Mouse (Mus musculus) MEL (cell line): ENCODE data around the gene Poln. TPM values are rescaled to one million over a fixed set of nuclear protein-coding genes. Genes with fewer than 3 reads are reported as not detected.

Experiments
- DNase-seq: peaks from one replicate; pipeline ENCODE4 v3.0.0; 2011; ENCODE audit warnings: low read depth, low spot score
- H3K27ac ChIP-seq: 2 replicates; pipeline ENCODE4 v1.5.1; 2012; ENCODE audit warnings: low read depth, mild to moderate bottlenecking, control low read depth, low read length, moderate library complexity; ENCODE audit not compliant: control insufficient read depth
- H3K27me3 ChIP-seq, 2 experiments: fragments of 150-350 bp in 1 of 2; sonication (generic) in 1 of 2; 2 replicates each; pipeline ENCODE4 v1.6.1; 2012; ENCODE audit warnings: low read length in 2 of 2, mild to moderate bottlenecking in 2 of 2, improper control_type of control experiment in 1 of 2, moderate library complexity in 1 of 2; ENCODE audit not compliant: insufficient read depth in 2 of 2, control insufficient read depth in 1 of 2
- H3K36me3 ChIP-seq, 2 experiments: 2 replicates each; pipeline ENCODE4 v1.6.1; 2012 to 2014; ENCODE audit warnings: low read length in 2 of 2, improper control_type of control experiment in 1 of 2, inconsistent platforms in 1 of 2, mild to moderate bottlenecking in 1 of 2; ENCODE audit not compliant: insufficient read depth in 2 of 2, control insufficient read depth in 1 of 2
- H3K4me1 ChIP-seq, 2 experiments: fragments of 150-350 bp in 1 of 2; sonication (generic) in 1 of 2; 2 replicates each; pipeline ENCODE4 v1.6.1; 2012; ENCODE audit warnings: low read length in 2 of 2, improper control_type of control experiment in 1 of 2, mild to moderate bottlenecking in 1 of 2; ENCODE audit not compliant: insufficient read depth in 2 of 2, control insufficient read depth in 1 of 2
- H3K4me3 ChIP-seq, 2 experiments: fragments of 150-350 bp in 1 of 2; sonication (generic) in 1 of 2; 2 replicates each; pipeline ENCODE4 v1.5.1; 2012; ENCODE audit warnings: low read depth in 2 of 2, low read length in 2 of 2, mild to moderate bottlenecking in 2 of 2, moderate library complexity in 2 of 2, control low read depth in 1 of 2, improper control_type of control experiment in 1 of 2; ENCODE audit not compliant: control insufficient read depth in 1 of 2, insufficient read depth in 1 of 2
- H3K79me2 ChIP-seq: 2 replicates; pipeline ENCODE4 v1.6.1; 2012; ENCODE audit warnings: mild to moderate bottlenecking, low read length, moderate library complexity; ENCODE audit not compliant: control insufficient read depth, poor library complexity, insufficient read depth
- H3K9ac ChIP-seq: 2 replicates; pipeline ENCODE4 v1.6.1; 2012; ENCODE audit warnings: low read depth, mild to moderate bottlenecking, control low read depth, low read length, moderate library complexity; ENCODE audit not compliant: control insufficient read depth, poor library complexity, severe bottlenecking
- H3K9me3 ChIP-seq: fragments of 150-350 bp; sonication (generic); replicated peaks from 2 replicates; pipeline ENCODE4 v1.6.1; 2012; ENCODE audit warnings: mild to moderate bottlenecking, low read length, improper control_type of control experiment, moderate library complexity; ENCODE audit not compliant: insufficient read depth
- CHD2 ChIP-seq: IDR thresholded peaks from 2 replicates; pipeline ENCODE4 v1.6.1; 2011; ENCODE audit warnings: low read length, improper control_type of control experiment
- CTCF ChIP-seq, 3 experiments: IDR thresholded peaks in 2 of 3; conservative IDR thresholded peaks in 1 of 3; 2 replicates each; pipeline ENCODE4 v1.5.1; 2011 to 2012; ENCODE audit warnings: low read length in 3 of 3, low read depth in 2 of 3, mild to moderate bottlenecking in 2 of 3, improper control_type of control experiment in 1 of 3, inconsistent platforms in 1 of 3, mixed read lengths in 1 of 3, moderate library complexity in 1 of 3; ENCODE audit not compliant: control insufficient read depth in 1 of 3, insufficient read depth in 1 of 3, poor library complexity in 1 of 3, severe bottlenecking in 1 of 3
- ETS1 ChIP-seq: IDR thresholded peaks from 2 replicates; pipeline ENCODE4 v1.6.1; 2012; ENCODE audit warnings: low read depth, mild to moderate bottlenecking, inconsistent platforms, low read length, improper control_type of control experiment, moderate library complexity
- MAFK ChIP-seq: IDR thresholded peaks from 2 replicates; pipeline ENCODE4 v1.6.1; 2011; ENCODE audit warnings: low read depth, mild to moderate bottlenecking, low read length, improper control_type of control experiment, borderline replicate concordance
- MAZ ChIP-seq: IDR thresholded peaks from 2 replicates; pipeline ENCODE4 v1.6.1; 2012; ENCODE audit warnings: low read depth, mild to moderate bottlenecking, inconsistent platforms, low read length, improper control_type of control experiment
- MXI1 ChIP-seq: IDR thresholded peaks from 2 replicates; pipeline ENCODE4 v1.6.1; 2011; ENCODE audit warnings: mild to moderate bottlenecking, low read depth, low read length, improper control_type of control experiment
- MYB ChIP-seq: IDR thresholded peaks from 2 replicates; pipeline ENCODE4 v1.6.1; 2011; ENCODE audit warnings: mild to moderate bottlenecking, low read depth, low read length, improper control_type of control experiment
- NRF1 ChIP-seq: IDR thresholded peaks from 2 replicates; pipeline ENCODE4 v1.6.1; 2014; ENCODE audit warnings: low read depth, mild to moderate bottlenecking, inconsistent platforms, low read length, improper control_type of control experiment, moderate library complexity; ENCODE audit not compliant: poor library complexity, insufficient read depth, severe bottlenecking
- POLR2AphosphoS2 ChIP-seq: IDR thresholded peaks from 2 replicates; pipeline ENCODE4 v1.6.1; 2011; ENCODE audit warnings: low read length, improper control_type of control experiment
- POLR2AphosphoS5 ChIP-seq: IDR thresholded peaks from 2 replicates; pipeline ENCODE4 v1.6.1; 2012; ENCODE audit warnings: low read depth, borderline replicate concordance, mild to moderate bottlenecking, inconsistent platforms, low read length, moderate library complexity, mixed read lengths
- RAD21 ChIP-seq: IDR thresholded peaks from 2 replicates; pipeline ENCODE4 v1.6.1; 2011; ENCODE audit warnings: mild to moderate bottlenecking, low read depth, low read length, improper control_type of control experiment
- SIN3A ChIP-seq: IDR thresholded peaks from 2 replicates; pipeline ENCODE4 v1.6.1; 2012; ENCODE audit warnings: low read length, improper control_type of control experiment, inconsistent platforms
- SMC3 ChIP-seq: IDR thresholded peaks from 2 replicates; pipeline ENCODE4 v1.6.1; 2011; ENCODE audit warnings: low read depth, low read length, improper control_type of control experiment
- TAL1 ChIP-seq: IDR thresholded peaks from 2 replicates; pipeline ENCODE4 v1.6.1; 2012; ENCODE audit warnings: mild to moderate bottlenecking, inconsistent platforms, low read length, moderate library complexity, mixed read lengths
- UBTF ChIP-seq: IDR thresholded peaks from 2 replicates; pipeline ENCODE4 v1.6.1; 2012; ENCODE audit warnings: low read depth, mild to moderate bottlenecking, inconsistent platforms, low read length, improper control_type of control experiment, moderate library complexity, borderline replicate concordance; ENCODE audit not compliant: insufficient read depth
- ZC3H11A ChIP-seq: IDR thresholded peaks from 2 replicates; pipeline ENCODE4 v1.6.1; 2012; ENCODE audit warnings: low read depth, mild to moderate bottlenecking, inconsistent platforms, low read length, improper control_type of control experiment
- ZNF384 ChIP-seq: IDR thresholded peaks from 2 replicates; pipeline ENCODE4 v1.6.1; 2012; ENCODE audit warnings: low read depth, mild to moderate bottlenecking, inconsistent platforms, low read length, improper control_type of control experiment
- polyA plus RNA-seq, 2 experiments: library from polyadenylated mRNA; stranded (reverse) in 1 of 2; unstranded in 1 of 2; fragments of >175 nt in 1 of 2; fragments of >200 nt in 1 of 2; gene quantifications; 2 replicates each; pipeline versions ENCODE4 v1.2.1 to v1.2.4; 2012; ENCODE audit warnings: low replicate concordance in 2 of 2, low read depth in 1 of 2; ENCODE audit not compliant: insufficient read length in 2 of 2, insufficient read depth in 1 of 2, missing spikeins in 1 of 2
- total RNA-seq: library from RNA; depleted of rRNA; stranded (reverse); fragments of 300-350 nt; gene quantifications from 2 replicates; pipeline ENCODE4 v1.2.3, GENCODE M21; 2012

Gene Poln
- total and polyA plus RNA-seq, 3 experiments = 0.50 to 1.0 TPM; not detected in 1

DNA sequence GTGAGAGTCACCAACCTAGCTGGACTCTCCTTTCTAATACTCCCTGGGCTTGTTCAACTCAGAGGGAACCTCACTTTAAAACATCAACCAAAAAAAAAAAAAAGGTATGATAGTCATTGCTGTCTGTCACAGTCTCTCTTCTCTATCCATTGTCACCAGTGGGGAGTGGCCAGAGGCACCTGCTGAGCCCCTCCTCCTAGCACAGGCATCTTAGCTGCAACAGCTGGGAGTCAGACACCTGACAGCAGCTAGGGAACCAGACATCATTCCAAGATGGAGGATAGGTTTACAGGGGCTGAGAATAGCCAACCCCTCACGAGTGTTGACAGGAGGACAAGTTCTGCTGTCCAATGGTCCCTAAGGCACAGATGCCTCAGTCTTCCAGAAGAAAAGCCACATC is 25.2 kb upstream of the Poln start:
- no peaks in the 10 kb centered on the region for H3K79me2 ChIP-seq
- no peak overlapping the region for H3K4me3 ChIP-seq
- H3K27me3 ChIP-seq = peaks cover 8 to 11% of the 10 kb centered on the region in 2 experiments
- no peaks in the 10 kb centered on the region for H3K9me3 ChIP-seq
- no peaks in the 10 kb centered on the region for H3K36me3 ChIP-seq
- no peak overlapping the region for H3K9ac ChIP-seq
- H3K4me1 ChIP-seq = no peaks in the 10 kb centered on the region
- TF ChIP-seq MAZ (no peak), POLR2AphosphoS5 (no peak), NRF1 (no peak), MXI1 (no peak), POLR2AphosphoS2 (no peak), RAD21 (no peak), MYB (no peak), SMC3 (no peak), CTCF (IDR thresholded peaks at IDR 0.05 in 2 of 3, conservative IDR thresholded peaks at IDR 0.05 in 1 of 3; ENCODE audit: control insufficient read depth in 1 of 3, insufficient read depth in 1 of 3, low read depth in 2 of 3, low read length in 3 of 3, poor library complexity in 1 of 3, severe bottlenecking in 1 of 3) (no peak), ETS1 (no peak), MAFK (no peak), ZNF384 (no peak), SIN3A (no peak)
- no peak overlapping the region for H3K27ac ChIP-seq
- DNase-seq = no peak

DNA sequence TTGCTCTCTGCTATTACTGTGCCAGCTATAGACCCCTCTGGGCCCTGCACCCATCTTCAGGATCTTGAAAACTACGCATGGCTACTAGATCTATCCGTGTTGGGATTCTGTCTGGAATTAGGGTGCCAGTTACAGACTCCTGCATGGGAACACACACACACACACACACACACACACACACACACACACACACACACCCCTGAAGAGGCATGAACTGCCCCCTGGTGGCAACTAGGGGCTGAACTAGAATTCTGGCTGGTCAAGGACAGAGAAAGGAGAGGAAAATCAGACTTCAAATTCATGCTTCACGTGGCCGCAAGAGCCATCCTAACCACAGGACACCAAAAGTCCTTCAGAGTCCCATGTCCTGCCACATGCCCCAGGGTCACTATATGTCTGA is 22.6 kb upstream of the Poln start:
- TF ChIP-seq ZNF384 (no peak), MAZ (no peak), CHD2 (no peak), UBTF (no peak), SMC3 (peak; percentile 87), TAL1 (no peak), ZC3H11A (peak; percentile 54), RAD21 (peak; percentile 44), MYB (no peak), CTCF (IDR thresholded peaks at IDR 0.05 in 2 of 3, conservative IDR thresholded peaks at IDR 0.05 in 1 of 3; ENCODE audit: control insufficient read depth in 1 of 3, insufficient read depth in 1 of 3, low read depth in 2 of 3, low read length in 3 of 3, poor library complexity in 1 of 3, severe bottlenecking in 1 of 3) (peak in 2 of 3 experiments; percentile 71 to 72; a peak in 5 of 6 replicates)
- peaks cover 0 to 12% of the 10 kb centered on the region in 2 experiments; a peak in 2 of 4 replicates for H3K4me1 ChIP-seq

More for the DNA sequence above, 22.6 kb upstream of the Poln start:
- Histone ChIP-seq H3K27me3 (peaks cover 5 to 6% of the 10 kb centered on the region in 2 experiments), H3K9me3 (no peaks in the 10 kb centered on the region), H3K4me3 (no peak overlapping the region), H3K36me3 (peaks cover 0 to 8% of the 10 kb centered on the region in 2 experiments; a peak in 2 of 4 replicates), H3K79me2 (peaks cover 3% of the 10 kb centered on the region; the same call in 1 of the 2 replicates), H3K27ac (no peak overlapping the region), H3K9ac (no peak overlapping the region)
- peak; percentile 47 for DNase-seq
